Mouse (Mus musculus) urinary bladder, postnatal 36 days (tissue): ENCODE results near the gene Iah1.
A peak's percentile ranks its signal among the peaks of the same experiment; 100 is the strongest.

Source experiments
- DNase-seq, 2 experiments: peaks; one replicate each; pipeline ENCODE4 v3.0.0; 2022; ENCODE audit warnings: low spot score in 2 of 2, mixed read lengths in 1 of 2

Gene Iah1

GRCm38 (mm10) chr12:21318143-21318895, 2.1 kb downstream of the Iah1 start:
- peak; percentile 52 to 58 for DNase-seq

GRCm38 (mm10) chr12:21320317-21320716, 4.1 kb downstream of the Iah1 start:
- no peak for DNase-seq

- no peak for DNase-seq
These were observed 5.0 kb downstream of the Iah1 start for GRCm38 (mm10) chr12:21321170-21321569.

GRCm38 (mm10) chr12:21322296-21322695, 6.1 kb downstream of the Iah1 start:
- DNase-seq = no peak

DNA sequence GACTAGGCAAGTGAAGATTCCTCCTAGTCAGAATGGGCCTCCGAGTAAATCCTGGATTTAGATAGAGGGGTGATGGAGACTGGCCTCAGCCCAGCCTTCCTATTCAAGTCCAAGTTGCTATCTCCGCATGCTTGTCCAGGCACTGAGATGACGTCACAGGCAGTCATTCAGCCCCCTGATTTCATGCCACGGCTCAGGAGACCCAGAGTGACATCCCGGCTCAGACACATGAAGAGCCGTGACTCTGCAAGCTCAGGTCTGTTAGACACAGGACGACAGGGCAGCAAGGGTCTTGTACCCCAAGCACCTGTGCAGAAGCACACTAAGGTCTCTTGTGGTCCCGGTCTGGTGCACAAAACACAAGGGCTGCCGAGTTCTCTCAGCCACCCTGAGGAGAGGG, 6.7 kb downstream of the Iah1 start:
- no peak for DNase-seq

DNA sequence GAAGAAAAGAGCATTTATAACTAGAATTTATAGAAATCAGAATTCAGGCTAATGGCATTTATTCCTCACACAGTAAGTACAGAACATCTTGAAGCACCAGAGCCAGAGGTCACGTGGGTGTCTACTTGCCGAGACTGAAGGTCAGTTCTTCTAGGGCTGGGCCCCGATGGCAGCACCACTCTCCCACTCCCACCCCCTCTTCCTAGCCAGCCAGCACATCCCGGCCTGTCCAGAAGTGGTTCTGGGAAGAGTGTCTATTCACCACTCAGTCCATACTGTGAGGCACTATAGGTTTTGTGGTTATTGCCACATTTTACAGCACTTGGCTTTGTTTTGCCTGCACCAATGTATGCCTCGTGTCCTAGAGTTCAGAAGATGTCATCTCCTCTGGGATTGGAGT, 7.9 kb downstream of the Iah1 start:
- DNase-seq = no peak

DNA sequence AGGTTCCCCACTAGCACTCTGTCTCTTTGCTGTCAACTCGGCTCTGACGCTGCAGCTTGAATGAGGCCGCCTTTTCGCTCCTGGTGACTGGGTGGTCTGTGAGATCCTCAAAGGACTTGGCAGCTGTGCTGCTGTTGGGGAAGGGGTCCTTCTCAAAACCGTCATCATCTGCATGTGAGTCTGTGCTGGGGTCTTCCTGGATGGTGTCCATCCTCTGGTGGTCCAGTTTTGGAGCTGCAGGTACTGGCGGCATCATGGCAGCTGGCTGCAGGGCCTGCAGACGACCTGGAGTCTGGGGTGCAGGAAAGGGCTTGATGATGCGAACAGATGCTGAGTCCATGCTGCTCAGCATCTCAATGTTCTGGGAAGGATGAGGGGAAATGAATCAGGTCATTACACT, 9.1 kb downstream of the Iah1 start:
- DNase-seq = no peak

- peak in 1 of 2 experiments; percentile 51 for DNase-seq
These were observed 10.1 kb downstream of the Iah1 start for GRCm38 (mm10) chr12:21326325-21326724.

- no peak for DNase-seq
These were observed 13.6 kb downstream of the Iah1 start for GRCm38 (mm10) chr12:21329661-21330400.

DNA sequence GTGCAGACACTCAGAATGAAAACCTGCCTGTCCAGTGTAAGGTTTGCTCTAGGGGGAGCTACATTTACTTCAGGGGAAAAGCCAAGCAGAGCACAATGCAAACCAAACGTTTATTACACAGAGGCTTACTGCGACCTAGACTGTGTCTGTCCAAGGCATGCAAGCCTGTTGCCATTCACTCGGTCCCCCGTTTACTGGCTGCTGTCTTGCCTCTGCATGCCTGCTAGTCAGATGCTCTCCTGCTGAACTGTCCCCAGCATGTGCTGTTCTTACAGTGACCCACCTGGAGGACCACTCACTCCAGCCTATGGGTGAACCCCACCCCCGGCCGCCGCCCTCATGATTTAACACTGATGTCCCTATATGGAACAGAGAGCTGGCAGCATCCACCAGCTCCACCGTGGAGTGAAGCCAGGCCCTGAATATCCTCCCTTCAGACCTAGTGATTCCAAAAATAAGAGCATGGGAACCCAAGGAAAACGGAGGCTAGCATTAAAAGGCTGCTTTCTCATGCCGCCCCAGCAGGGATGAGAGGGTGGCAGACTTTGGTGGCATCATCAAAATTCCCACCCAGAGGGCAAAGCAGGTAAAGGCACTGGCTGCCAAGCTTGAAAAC, 14.9 kb downstream of the Iah1 start:
- DNase-seq = no peak

- DNase-seq = no peak
These were observed 15.5 kb downstream of the Iah1 start for GRCm38 (mm10) chr12:21331711-21332110.

- DNase-seq = no peak
These were observed 16.8 kb downstream of the Iah1 start for GRCm38 (mm10) chr12:21333021-21333420.

DNA sequence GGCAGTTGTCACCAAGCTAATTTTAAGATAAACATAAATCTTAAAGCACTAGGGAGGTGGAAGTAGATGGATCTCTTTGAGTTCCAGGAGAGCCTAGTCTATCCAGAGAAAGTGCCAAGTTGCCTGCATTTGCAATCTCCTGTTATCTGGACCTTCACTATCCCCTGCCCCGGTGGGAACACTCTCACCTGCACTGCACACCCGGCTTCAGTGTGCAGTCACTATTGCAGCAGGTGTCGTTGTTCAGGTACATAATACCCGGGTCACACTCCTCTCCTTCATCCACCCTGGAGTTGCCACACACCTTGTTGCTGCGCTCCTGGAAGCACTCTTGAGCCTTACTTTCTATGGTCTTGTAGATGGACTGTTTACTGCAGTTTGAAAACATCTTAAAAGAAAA, 17.6 kb downstream of the Iah1 start:
- no peak for DNase-seq

DNA sequence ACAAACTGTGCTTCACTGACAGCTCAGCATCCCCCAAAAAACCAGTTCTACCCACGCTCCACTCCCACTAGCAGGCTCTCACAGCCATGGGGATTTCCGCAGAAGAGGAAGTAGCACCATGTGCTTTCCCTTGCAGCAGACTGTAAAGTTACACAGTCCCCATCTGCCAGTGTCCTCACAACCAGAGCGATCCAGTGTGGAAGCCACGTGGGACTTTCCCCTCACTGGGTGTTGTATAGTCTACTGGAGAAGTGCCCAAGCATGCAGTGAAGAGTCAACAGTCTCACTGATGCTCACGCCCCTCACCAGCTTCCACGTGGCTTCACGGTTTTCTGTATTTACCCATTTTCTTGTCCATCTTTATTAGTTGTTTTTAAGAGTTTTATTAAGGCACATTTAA, 19.7 kb downstream of the Iah1 start:
- DNase-seq = no peak

GRCm38 (mm10) chr12:21337171-21337570, 21.0 kb downstream of the Iah1 start:
- no peak for DNase-seq

DNA sequence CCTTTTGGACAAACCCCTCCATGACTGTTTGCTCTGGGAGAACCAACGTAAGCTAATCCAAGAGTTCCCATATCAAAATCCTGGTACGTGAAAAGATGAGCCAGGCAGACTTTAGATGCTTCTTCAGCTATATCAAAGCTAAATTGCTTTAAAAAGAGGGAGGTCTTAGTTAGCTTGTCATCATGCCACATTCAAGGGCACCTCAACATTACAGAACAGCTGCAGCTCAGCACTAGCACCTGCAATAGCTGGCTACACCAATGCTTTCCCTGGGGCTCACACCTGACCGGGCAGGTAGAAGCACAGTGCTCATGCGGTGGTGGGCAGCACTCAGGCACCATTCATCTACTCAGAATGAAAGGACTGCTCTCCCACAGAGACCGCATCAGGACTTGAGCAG, 24.5 kb downstream of the Iah1 start:
- DNase-seq = no peak

- no peak for DNase-seq
These were observed 30.8 kb downstream of the Iah1 start for GRCm38 (mm10) chr12:21346972-21347371.

GRCm38 (mm10) chr12:21350113-21350876, 34.1 kb downstream of the Iah1 start:
- no peak for DNase-seq

DNA sequence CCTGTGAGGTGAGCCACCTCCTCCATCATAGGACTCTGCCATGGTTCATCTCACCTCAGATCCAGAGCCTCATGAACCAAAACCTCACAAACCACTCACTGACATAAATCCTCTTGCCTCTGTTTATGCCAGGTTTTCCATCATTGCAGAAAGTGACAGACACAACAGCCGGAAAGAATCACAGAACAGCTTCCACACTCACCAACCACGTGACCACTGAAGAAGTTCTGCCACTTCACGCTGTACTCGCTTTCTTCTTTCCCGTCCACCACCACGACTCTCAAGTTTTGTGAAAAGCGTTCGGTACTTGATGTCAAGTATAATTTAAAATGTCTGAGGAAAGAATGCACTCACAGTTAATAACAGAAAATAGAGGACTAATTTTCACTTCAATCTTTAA, 37.5 kb downstream of the Iah1 start:
- no peak for DNase-seq

- no peak for DNase-seq
These were observed 46.5 kb downstream of the Iah1 start for GRCm38 (mm10) chr12:21362686-21363085.

- peak; percentile 10 to 12 for DNase-seq
These were observed 47.0 kb downstream of the Iah1 start for GRCm38 (mm10) chr12:21363195-21363594.
